Mouse (Mus musculus) activated CD4-positive, CD25-positive, alpha-beta regulatory T cell (primary cell): ENCODE results near the gene Gm11437. TPM values are rescaled to one million over a fixed set of nuclear protein-coding genes. Genes with fewer than 3 reads are reported as not detected.

Experiments used
- polyA plus RNA-seq, 2 experiments: library from polyadenylated mRNA; unstranded; fragments of 100-300 nt; shearing (Covaris generic); gene quantifications; one replicate each; pipeline ENCODE4 v1.2.1; 2017

Gm11437 gene
- not detected for polyA plus RNA-seq

DNA sequence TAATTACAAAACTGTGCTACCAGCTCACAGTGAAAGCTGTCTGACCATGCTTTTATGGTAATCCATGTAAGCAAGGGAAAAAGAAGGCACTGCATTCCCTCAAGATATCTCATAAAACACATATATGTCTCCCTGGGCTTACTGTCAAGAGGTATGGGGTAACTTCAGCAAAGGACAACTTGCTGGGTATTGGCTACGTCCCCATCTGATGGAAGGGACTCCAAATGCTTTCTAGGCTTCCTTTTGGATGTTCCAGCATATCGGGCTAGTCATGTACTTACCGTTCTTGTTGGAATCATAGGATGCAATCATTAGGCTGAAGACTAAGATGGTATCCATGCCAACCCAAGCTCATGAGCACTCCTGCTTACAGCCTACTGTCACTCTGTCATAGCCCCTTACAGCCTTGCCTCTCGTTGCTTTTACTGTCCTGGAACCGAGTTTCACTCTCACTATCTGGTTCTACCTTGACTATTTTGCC lies at the start of gene Gm11437:
Gene Gm11437, minus strand, starts transcription at position 431 of the 481 bp plus-strand sequence.

GRCm38 (mm10) chr11:84128943-84129798 lies 38.1 kb downstream of the Gm11437 start, which contains the start of the genes Tada2a and Acaca:
Gene Tada2a (minus strand): TSS chr11:84129600.
Gene Acaca (plus strand): TSS chr11:84129672.

Other genes starting within 250 kb of the Gm11437 start
- 10 to 100 TPM; 59.8 to 63.5 TPM for gene Ddx52, start 225.4 kb downstream of the Gm11437 start, polyA plus RNA-seq
- gene Synrg, start 203.0 kb downstream of the Gm11437 start, polyA plus RNA-seq: 10 to 100 TPM; 26.2 to 32.1 TPM
- 10 to 100 TPM in 1 of 2 experiments, 1 to 10 TPM in 1; 7.3 to 16.1 TPM for gene Dusp14, start 98.2 kb downstream of the Gm11437 start, polyA plus RNA-seq
- gene Tada2a, start 37.9 kb downstream of the Gm11437 start, polyA plus RNA-seq: 1 to 10 TPM; 8.5 to 9.0 TPM
- gene Acaca, start 37.8 kb downstream of the Gm11437 start, polyA plus RNA-seq: 1 to 10 TPM; 5.6 to 7.1 TPM